Mouse (Mus musculus) lung, adult 2 months (tissue): ENCODE data around the gene Wnt7b. TPM values are rescaled to one million over a fixed set of nuclear protein-coding genes. Genes with fewer than 3 reads are reported as not detected.

ENCODE experiments used
- DNase-seq: peaks from one replicate; pipeline ENCODE4 v3.0.0; 2022
- H3K4me1 ChIP-seq: fragments of 200-500 bp; 2 replicates; pipeline ENCODE4 v1.6.1; 2011; ENCODE audit warnings: low read length; ENCODE audit not compliant: control insufficient read depth, insufficient read depth
- H3K4me3 ChIP-seq: fragments of 200-500 bp; replicated peaks from 2 replicates; pipeline ENCODE3; 2011; ENCODE audit warnings: low read depth, mild to moderate bottlenecking, control low read depth, low read length; ENCODE audit errors: extremely low read depth
- CTCF ChIP-seq: fragments of 200-500 bp; IDR thresholded peaks from 2 replicates; pipeline ENCODE4 v1.5.1; 2011; ENCODE audit warnings: mild to moderate bottlenecking, low read length, control low read depth; ENCODE audit not compliant: insufficient read depth
- POLR2A ChIP-seq: fragments of 200-500 bp; IDR thresholded peaks from 2 replicates; pipeline ENCODE4 v1.6.1; 2011; ENCODE audit warnings: low read depth, mild to moderate bottlenecking, control low read depth, low read length, borderline replicate concordance; ENCODE audit errors: extremely low read depth
- WGBS: fragments of 180-500 bp; shearing (Covaris S2); methylation state at CpG from one replicate; pipeline ENCODE4 v1.1.7; 2018; 5-methylcytosine and 5-hydroxymethylcytosine counted together
- polyA plus RNA-seq: library from polyadenylated mRNA; depleted of rRNA; stranded (reverse); fragments of >200 nt; gene quantifications from 2 replicates; pipeline ENCODE4 v1.2.3, GENCODE M21; 2012

The Wnt7b gene
- polyA plus RNA-seq, 1 experiment: 13.2 TPM

- WGBS: 56% methylated on average over 11 of the region's 11 CpGs
- Histone ChIP-seq H3K4me3 (no peak overlapping the region), H3K4me1 (no peaks in the 10 kb centered on the region)
- TF ChIP-seq CTCF (no peak), POLR2A (no peak)
- no peak for DNase-seq
These were observed 21.4 kb downstream of the Wnt7b start for GRCm38 (mm10) chr15:85560830-85561229.

- 89% methylated on average over 25 of the region's 25 CpGs for WGBS
- Histone ChIP-seq H3K4me1 (no peaks in the 10 kb centered on the region), H3K4me3 (no peak overlapping the region)
- TF ChIP-seq CTCF (no peak), POLR2A (no peak)
- no peak for DNase-seq
These were observed 23.3 kb downstream of the Wnt7b start for GRCm38 (mm10) chr15:85558840-85559540.

GRCm38 (mm10) chr15:85555799-85556198, 26.5 kb downstream of the Wnt7b start:
- peak; percentile 20 for DNase-seq
- Histone ChIP-seq H3K4me1 (no peaks in the 10 kb centered on the region), H3K4me3 (no peak overlapping the region)
- TF ChIP-seq POLR2A: no peak
- no peak for TF ChIP-seq CTCF
- WGBS: 47% methylated on average over 10 of the region's 10 CpGs

- 80% methylated on average over 11 of the region's 11 CpGs for WGBS
- no peak for DNase-seq
- TF ChIP-seq CTCF (no peak), POLR2A (no peak)
- H3K4me1 ChIP-seq: no peaks in the 10 kb centered on the region
- H3K4me3 ChIP-seq: no peak overlapping the region
These were observed 28.9 kb downstream of the Wnt7b start for GRCm38 (mm10) chr15:85553421-85553820.

GRCm38 (mm10) chr15:85546500-85546899, 35.8 kb downstream of the Wnt7b start:
- H3K4me1 ChIP-seq: no peaks in the 10 kb centered on the region

GRCm38 (mm10) chr15:85545369-85545768, 36.9 kb downstream of the Wnt7b start:
- Histone ChIP-seq H3K4me1 (no peaks in the 10 kb centered on the region), H3K4me3 (no peak overlapping the region)
- WGBS: 77% methylated on average over 5 of the region's 5 CpGs
- DNase-seq: no peak
- TF ChIP-seq POLR2A (no peak), CTCF (no peak)

More at GRCm38 (mm10) chr15:85546500-85546899, 35.8 kb downstream of the Wnt7b start:
- WGBS: 70% methylated on average over 4 of the region's 4 CpGs
- DNase-seq: no peak
- no peak overlapping the region for H3K4me3 ChIP-seq
- TF ChIP-seq POLR2A: no peak
- no peak for TF ChIP-seq CTCF

- Histone ChIP-seq H3K4me1 (no peaks in the 10 kb centered on the region), H3K4me3 (no peak overlapping the region)
- WGBS: 62% methylated on average over 11 of the region's 11 CpGs
- DNase-seq: no peak
- no peak for TF ChIP-seq POLR2A
- no peak for TF ChIP-seq CTCF
These were observed 44.1 kb downstream of the Wnt7b start for GRCm38 (mm10) chr15:85538170-85538569.

GRCm38 (mm10) chr15:85537151-85537550, 45.1 kb downstream of the Wnt7b start:
- TF ChIP-seq CTCF: no peak
- no peak for TF ChIP-seq POLR2A
- 76% methylated on average over 25 of the region's 25 CpGs for WGBS

GRCm38 (mm10) chr15:85534646-85535045, 47.6 kb downstream of the Wnt7b start:
- no peaks in the 10 kb centered on the region for H3K4me1 ChIP-seq
- WGBS: 65% methylated on average over 6 of the region's 6 CpGs
- H3K4me3 ChIP-seq: no peak overlapping the region
- TF ChIP-seq POLR2A (no peak), CTCF (no peak)
- DNase-seq: no peak

More at GRCm38 (mm10) chr15:85537151-85537550, 45.1 kb downstream of the Wnt7b start:
- DNase-seq: no peak
- Histone ChIP-seq H3K4me3 (no peak overlapping the region), H3K4me1 (no peaks in the 10 kb centered on the region)

GRCm38 (mm10) chr15:85534215-85534614, 48.1 kb downstream of the Wnt7b start:
- TF ChIP-seq POLR2A (no peak), CTCF (no peak)
- 53% methylated on average over 8 of the region's 8 CpGs for WGBS
- H3K4me1 ChIP-seq: no peaks in the 10 kb centered on the region
- peak; percentile 34 for DNase-seq
- no peak overlapping the region for H3K4me3 ChIP-seq
